Mouse (Mus musculus) retina, embryonic 14.5 days (tissue): ENCODE data around the gene Mcf2l.

ENCODE experiments used
- DNase-seq: peaks from one replicate; pipeline ENCODE4 v3.0.0-alpha.2; 2015; ENCODE audit warnings: low spot score

The Mcf2l gene

GRCm38 (mm10) chr8:12951051-12951630 lies 77.5 kb downstream of the Mcf2l start:
- no peak for DNase-seq

DNA sequence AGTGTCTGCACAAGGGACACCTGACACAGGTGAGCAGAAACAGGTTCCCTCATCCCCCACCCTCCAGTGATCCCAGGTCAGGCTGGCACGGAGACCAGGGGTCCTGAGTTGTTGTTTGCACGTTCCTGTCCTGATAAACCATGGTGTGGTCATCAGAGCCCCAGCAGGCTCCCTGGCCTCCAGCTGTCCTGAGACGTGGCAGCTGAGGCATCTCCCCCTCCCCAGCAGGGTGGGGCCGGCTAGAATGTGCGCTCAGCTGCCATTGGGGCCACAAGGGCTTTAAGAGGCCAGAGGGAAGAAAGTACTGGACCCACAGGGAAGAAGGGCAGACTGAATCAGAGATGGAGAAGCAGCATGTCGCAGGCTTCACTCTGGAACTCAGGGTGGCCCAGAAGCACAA lies 79.1 kb downstream of the Mcf2l start:
- DNase-seq, result no peak

DNA sequence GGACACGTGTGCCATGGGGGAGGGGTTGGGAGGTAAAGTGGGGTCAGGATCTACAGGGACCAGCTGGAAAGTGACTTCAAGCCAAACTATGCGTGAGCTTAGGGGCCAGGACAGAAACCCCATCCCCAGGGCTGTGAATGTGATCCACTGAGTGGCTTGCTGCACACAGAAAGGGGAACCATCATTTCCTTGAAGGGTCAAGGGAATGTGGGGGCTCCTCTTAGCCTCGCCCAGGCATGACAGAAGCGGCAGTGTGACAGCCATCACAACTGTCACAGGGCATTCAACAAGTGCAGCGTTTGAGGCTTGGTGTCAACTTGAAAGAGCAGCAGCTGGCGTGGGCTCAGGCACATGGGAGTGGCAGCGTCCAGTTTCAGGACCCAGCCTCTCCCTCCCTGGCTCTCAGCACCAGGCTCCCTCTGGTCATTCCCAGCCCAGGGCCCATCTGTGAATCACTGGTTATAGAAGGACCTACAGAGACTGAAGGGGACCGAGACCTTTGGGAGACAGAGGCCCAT lies 81.8 kb downstream of the Mcf2l start:
- DNase-seq, result no peak

GRCm38 (mm10) chr8:12955880-12956279 lies 82.3 kb downstream of the Mcf2l start:
- DNase-seq, result no peak

- peak; percentile 53 for DNase-seq
These were observed 83.3 kb downstream of the Mcf2l start for GRCm38 (mm10) chr8:12956941-12957340.

DNA sequence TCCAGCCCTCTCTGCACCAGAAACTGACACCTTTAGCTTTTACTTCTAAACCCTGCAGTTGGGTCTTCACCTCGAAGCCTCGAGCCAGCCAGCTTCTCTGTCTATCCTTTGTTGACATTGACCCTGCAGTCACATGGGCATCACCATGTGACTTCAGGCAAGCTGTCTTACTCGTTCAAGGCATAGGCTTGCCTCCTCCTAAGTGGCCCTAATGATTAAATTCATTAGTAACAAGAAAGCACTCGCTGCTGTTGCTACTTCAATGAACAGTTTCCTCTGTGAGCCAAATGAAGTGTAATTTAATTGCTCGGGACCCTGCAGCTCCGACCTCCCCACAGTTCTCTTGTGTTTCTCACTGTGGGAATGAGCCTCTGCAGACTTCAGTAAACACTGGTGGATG lies 83.8 kb downstream of the Mcf2l start:
- DNase-seq, result peak; percentile 74

DNA sequence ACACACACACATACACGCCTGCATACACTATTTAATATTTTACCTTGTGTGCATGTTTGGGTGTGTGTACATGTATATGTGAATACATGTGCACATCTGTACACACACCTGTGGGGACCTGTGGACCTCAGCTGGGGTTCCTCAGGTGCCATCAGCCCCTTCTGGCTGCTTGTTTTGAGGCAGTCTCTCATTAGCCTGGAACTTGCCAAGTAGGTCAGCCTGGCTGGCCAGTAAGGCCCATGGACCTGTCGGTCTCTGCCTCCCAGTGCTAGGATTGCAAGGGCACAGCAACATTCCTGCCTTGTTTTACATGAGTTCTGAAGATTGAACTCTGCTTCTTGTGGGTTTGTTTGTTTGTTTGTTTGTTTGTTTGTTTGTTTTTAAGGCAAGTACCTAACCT lies 87.0 kb downstream of the Mcf2l start:
- no peak for DNase-seq

DNA sequence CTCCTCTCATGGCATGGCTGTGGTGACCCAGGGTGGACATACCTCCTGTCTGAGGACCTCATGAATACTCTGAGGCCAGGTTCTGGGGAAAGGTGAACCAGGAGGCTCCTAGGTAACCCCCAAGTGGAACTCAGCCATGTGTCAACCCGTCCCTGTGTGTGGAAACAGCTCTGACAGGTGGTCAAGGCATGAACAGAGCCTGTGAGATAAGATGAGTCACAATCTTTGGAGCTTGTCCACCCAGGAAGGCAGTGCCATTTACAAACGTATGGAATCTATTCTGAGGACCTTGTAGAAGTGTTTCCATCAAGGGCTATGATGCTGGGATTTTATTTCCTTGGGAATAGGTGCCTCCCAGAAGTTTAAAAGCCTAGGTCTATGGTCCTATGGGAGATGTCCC lies 87.6 kb downstream of the Mcf2l start:
- no peak for DNase-seq

DNA sequence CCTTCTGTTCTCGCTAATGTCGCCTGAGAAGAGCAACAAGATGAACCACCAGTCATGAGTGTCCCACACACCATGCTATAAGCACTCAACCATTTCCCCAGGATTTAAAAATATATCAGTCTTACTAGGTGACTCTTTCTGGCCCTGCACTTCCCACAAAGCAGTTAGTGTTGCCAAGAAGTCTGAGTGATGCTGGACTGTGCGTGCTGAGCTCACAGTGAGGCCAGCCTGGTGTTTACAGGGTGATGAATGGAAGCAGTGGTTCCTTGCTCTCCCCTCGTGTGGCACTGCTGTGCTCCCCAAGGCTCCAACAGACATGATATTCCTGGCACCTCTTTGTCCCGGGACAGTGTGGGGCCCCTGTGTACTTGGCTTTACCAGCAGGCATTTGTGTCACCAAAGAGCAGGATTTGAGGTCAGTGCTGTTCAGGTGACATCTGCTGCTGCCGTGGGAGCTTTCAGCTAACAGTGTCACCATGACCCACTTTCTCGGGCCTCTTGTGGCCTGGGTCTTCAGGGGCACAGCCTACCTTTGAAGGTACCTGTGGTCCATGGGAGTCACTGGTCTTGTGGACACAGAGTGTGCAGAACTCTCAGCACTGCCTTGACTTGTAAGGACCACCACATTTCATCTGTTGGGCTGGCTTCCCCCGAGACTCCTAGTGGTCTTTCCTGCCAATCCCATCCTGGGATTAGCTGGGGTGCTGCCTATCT lies 88.4 kb downstream of the Mcf2l start:
- no peak for DNase-seq

GRCm38 (mm10) chr8:12962541-12963380 lies 89.2 kb downstream of the Mcf2l start:
- no peak for DNase-seq

DNA sequence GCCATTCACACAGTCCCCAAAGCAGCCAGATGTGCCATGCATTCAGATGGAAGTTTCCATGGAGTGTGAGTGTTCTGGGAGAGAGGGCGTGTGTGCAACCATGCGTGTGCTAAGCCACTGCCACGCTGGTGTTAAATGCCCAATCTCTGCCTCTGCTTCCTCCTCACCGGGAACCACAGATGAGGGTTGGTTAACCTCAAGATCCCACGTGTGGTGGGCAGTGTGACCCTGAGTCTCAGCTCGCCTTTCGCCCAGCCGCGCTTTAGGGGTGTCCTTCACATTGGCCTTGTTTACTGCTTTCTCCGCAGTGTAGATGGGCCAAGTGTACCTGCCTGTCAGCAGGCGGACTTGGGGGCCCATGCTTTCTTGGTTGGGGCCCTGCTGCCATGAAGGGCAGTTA lies 102.7 kb downstream of the Mcf2l start:
- no peak for DNase-seq

DNA sequence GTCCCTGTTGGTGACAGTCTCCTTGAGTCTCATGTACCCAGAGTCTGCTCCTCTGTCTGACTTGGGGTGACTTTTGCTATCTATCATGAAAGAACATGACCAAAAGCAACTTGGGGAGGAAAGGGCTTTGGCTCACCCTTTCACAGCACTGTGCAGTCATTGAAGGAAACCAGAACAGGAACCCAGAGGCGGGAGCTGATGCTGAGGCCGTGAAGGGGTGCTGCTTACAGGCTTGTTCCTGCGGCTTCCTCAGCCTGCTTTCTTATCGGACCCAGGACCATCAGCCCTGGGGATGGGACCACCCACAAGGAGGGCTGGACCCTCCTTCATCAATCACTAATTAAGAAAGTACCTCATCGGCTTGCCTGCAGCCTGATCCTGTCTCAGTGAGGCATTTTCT lies 103.1 kb downstream of the Mcf2l start:
- no peak for DNase-seq

DNA sequence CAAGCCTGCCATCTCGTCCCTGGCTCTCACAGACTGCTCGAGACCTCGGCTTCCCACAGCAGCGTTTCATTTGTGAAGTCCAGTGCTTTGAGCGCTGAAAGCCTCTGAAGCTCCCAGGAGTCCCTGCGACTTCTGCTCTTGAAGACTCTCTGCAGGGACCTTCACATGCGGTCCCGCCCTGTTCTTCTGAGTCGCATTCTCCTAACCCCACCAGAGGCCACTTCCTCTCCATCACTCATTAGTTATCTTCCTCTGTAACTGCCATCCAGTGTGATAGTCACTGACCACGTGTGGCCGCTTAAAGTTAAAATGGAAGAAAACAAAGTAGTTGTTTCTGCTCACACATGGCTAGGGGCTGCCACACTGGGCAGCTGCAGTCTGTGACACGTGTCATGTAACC lies 103.7 kb downstream of the Mcf2l start:
- DNase-seq, result no peak

DNA sequence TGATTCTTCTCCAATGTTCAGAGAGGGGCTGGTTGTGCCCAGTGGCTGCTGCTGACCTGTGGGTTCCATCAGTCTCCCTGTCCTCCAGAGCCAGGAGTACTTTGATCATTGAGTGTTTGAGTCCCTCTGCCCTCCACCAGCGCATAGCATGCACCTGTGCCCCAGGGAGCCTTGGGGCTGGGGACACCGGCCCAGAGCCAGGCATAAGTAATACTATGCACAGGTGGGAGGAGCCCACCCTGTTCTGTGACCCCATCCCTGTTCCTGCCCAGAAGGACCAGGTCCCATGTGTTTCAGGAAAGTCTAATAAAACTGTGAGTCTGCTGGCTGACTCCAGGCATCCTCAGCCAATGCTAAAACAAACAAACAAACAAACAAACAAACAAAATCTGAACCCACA lies 104.7 kb downstream of the Mcf2l start:
- DNase-seq, result no peak

DNA sequence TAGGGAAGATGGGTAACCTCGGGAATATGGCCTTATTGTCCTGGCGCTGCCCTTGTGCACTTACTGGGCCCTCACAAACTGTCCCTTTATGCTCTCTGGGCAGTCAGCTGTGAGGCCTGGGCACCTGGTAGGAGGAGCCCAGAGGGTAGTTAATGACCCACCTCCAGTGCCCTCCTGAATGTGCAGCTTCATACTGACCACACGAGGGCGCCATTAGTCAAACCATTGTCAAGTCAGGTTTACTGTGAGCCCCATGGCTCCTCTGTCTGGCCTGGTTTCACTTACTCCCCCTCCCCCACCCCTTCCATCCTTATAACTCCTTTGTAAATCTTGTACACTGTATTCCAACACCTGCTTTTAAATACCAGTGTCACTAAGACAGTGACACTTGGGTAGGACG lies 105.1 kb downstream of the Mcf2l start:
- peak; percentile 86 for DNase-seq

- no peak for DNase-seq
These were observed 110.3 kb downstream of the Mcf2l start for GRCm38 (mm10) chr8:12983681-12984467.

DNA sequence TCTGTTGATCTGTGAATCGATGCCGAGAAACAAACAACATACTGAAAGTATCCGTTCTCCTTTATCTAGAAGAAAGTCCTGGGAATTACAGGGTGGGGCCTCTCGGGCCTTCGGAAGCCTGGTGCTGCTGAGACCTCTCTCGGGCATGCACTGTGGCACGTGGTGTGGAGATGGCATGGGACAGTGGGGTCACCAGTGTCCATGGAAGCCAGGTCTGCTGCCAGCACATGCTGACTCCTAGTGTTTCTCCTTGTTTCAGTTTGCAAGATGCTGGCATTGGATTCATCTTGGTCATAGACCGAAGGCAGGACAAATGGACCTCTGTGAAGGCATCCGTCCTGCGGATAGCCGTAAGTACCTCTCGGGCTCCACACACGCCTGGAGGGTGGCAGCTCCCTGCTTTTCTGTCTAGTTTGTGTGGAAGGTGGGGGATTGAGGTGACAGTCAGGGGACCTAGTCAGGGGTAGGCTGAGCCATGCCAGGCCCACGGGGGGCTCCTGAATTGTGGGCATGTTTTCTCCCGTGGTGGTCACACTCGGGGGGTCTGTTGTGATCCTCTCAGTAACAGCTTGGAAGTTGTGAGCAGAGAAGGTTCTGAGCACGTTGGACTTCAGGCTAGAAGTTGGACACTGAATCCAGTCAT lies 111.1 kb downstream of the Mcf2l start:
- DNase-seq, result no peak

DNA sequence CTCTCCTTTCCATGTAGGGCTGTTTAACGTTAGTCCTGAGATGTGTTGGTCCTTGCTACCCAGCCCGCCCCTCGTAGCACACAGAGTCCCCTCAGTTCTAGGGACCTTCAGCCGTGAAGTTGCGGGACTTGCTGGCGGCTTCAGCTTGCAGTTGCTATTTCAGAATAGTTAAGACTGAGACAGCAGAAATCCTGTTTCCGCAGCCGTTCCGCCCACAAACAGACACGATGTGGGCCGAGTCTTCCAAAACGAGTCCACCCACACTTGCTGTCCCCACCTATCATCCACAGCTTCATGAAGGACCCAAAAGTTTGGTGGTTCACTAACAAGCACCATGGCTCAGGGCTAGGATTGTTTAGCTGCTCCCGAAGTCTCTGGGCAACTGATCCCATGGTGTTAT lies 111.7 kb downstream of the Mcf2l start:
- DNase-seq, result no peak

- DNase-seq, result no peak
These were observed 114.0 kb downstream of the Mcf2l start for GRCm38 (mm10) chr8:12987571-12987970.

DNA sequence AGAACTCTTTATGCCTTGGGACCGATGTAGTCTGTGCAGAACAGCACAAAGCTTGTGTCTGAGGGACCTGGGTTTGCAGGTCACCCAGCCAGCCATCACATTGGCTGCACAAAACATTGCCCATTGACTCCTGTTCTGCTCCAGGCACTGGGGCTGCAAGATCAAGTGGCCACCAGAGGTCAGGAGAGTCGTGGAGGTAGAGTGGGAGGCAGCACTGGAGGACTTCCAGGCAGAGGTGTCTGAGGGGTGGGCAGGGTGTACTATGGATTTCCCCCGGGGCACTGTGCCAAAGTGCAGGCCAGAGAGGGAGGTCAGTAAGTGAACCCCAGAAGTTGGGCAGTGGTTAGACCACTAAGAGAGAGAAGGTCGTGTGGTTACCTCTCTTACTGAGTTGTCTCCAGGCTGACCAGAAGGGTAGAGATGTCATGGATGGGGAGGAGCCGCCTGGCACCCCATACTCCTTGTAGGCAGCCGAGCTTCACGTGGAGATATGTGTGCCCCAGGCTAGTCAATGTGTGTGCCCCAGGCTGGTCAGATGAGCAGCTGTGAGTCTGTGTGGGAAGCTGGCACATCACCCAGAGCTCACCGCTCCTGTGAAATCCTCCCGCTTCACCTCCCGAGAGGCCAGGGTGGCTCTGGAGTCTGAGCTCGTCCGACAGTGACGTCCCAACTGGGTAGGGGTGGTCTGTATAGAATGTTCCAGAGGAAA lies 115.3 kb downstream of the Mcf2l start:
- DNase-seq, result no peak

- DNase-seq, result no peak
These were observed 117.8 kb downstream of the Mcf2l start for GRCm38 (mm10) chr8:12991411-12991810.
